Comparison of ENCODE assay signal across 18 mouse cellular contexts in the genomic region with DNA sequence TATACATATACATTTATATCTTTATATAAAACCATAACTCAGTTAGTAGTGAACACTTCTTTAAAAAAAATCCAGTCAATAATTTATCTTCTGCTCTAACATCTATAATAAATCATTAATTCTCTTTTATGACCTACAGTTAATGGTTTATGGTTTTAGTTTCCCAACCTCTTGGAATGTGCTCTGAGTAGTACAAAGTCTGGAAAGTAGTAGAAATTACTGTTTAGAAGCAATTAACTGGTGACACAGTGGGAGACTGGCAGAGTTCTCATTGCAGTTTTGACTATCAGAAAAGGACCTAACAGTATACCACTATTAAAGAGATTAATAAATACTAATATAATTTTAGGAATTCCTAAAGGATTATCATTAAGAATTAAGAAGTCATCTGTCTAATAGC.
DNase-seq lines count a peak whose midpoint lies in the region; ATAC-seq lines count a peak whose summit lies in the region.
"Had no signal": no experiment of that assay in that cellular context is flagged by ENCODE, and none has a peak within 500 bp of the region (broad histone marks: within the 10 kb centered on the region; RNA-seq: fewer than 3 reads in every experiment).

No protein-coding gene starts in this region.

- no peak overlapping the region for H3K9ac ChIP-seq in intestine, embryonic 16.5 days (ENCODE audit: low read depth, low read length)
- H3K9ac ChIP-seq in kidney, embryonic 16.5 days (replicated peaks; ENCODE audit: low read length) = no peak overlapping the region
- H3K9ac ChIP-seq: forebrain, embryonic 13.5 days; forebrain, postnatal 0 days; heart, embryonic 13.5 days had no signal

- no peaks in the 10 kb centered on the region for H3K27me3 ChIP-seq in intestine, embryonic 16.5 days (replicated peaks; ENCODE audit: control insufficient read depth, insufficient read depth, low read length)
- no peaks in the 10 kb centered on the region for H3K27me3 ChIP-seq in kidney, embryonic 16.5 days (ENCODE audit: insufficient read depth, low read length)
- H3K27me3 ChIP-seq: CH12.LX; forebrain, embryonic 13.5 days; heart, embryonic 13.5 days; Patski had no signal

- no peaks in the 10 kb centered on the region for H3K9me3 ChIP-seq in intestine, embryonic 16.5 days (ENCODE audit: control insufficient read depth, low read length)
- H3K9me3 ChIP-seq in kidney, embryonic 16.5 days (ENCODE audit: low read length) = no peaks in the 10 kb centered on the region
- H3K9me3 ChIP-seq: forebrain, embryonic 13.5 days; heart, embryonic 13.5 days had no signal

- no peaks in the 10 kb centered on the region for H3K36me3 ChIP-seq in intestine, embryonic 16.5 days (ENCODE audit: control insufficient read depth, insufficient read depth, low read length)
- H3K36me3 ChIP-seq in kidney, embryonic 16.5 days (ENCODE audit: insufficient read depth, low read length) = no peaks in the 10 kb centered on the region
- H3K36me3 ChIP-seq: heart, embryonic 13.5 days had no signal

- no peak overlapping the region for H3K27ac ChIP-seq in intestine, embryonic 16.5 days (ENCODE audit: low read length)
- H3K27ac ChIP-seq in kidney, embryonic 16.5 days (ENCODE audit: low read length) = no peak overlapping the region
- H3K27ac ChIP-seq: forebrain, embryonic 13.5 days; heart, embryonic 13.5 days had no signal

- no peak overlapping the region for H3K4me2 ChIP-seq in intestine, embryonic 16.5 days (ENCODE audit: low read depth, low read length)
- no peak overlapping the region for H3K4me2 ChIP-seq in kidney, embryonic 16.5 days (replicated peaks; ENCODE audit: low read depth, low read length)
- H3K4me2 ChIP-seq: forebrain, embryonic 13.5 days; heart, embryonic 13.5 days had no signal

- no peaks in the 10 kb centered on the region for H3K4me1 ChIP-seq in intestine, embryonic 16.5 days (ENCODE audit: control insufficient read depth, insufficient read depth, low read length)
- no peaks in the 10 kb centered on the region for H3K4me1 ChIP-seq in kidney, embryonic 16.5 days (ENCODE audit: insufficient read depth, low read length)
- H3K4me1 ChIP-seq: forebrain, embryonic 13.5 days; heart, embryonic 13.5 days had no signal

- peak; percentile 98 for ATAC-seq in intestine, embryonic 16.5 days
- peak; percentile 54; the same call in 1 of the 2 replicates for ATAC-seq in kidney, embryonic 16.5 days (ENCODE audit: low FRiP score, low TSS enrichment)
- no peak for ATAC-seq in megakaryocyte, adult 5-6 weeks (ENCODE audit: poor library complexity, severe bottlenecking)
- ATAC-seq: activated CD4-positive, CD25-positive, alpha-beta regulatory T cell, adult 4 months; forebrain, embryonic 13.5 days; forebrain, postnatal 0 days; Patski had no signal

- peak; percentile 13 to 61 for DNase-seq in kidney, adult 8-10 months
- DNase-seq in kidney, postnatal 4 days = no peak
- DNase-seq in heart, adult 18-20 months = no peak
- DNase-seq: adrenal gland, postnatal 14 days; cerebellum, adult 11-12 months; cerebellum, adult 9-11 months; cerebellum, postnatal 36 days; forebrain, postnatal 0 days; gastrocnemius, postnatal 14 days; heart, postnatal 36 days had no signal

- H3K4me3 ChIP-seq in intestine, embryonic 16.5 days (ENCODE audit: low read length) = no peak overlapping the region
- H3K4me3 ChIP-seq in kidney, embryonic 16.5 days (ENCODE audit: low read length) = no peak overlapping the region
- H3K4me3 ChIP-seq: forebrain, embryonic 13.5 days; heart, embryonic 13.5 days had no signal

Comparison
In these comparisons a context has a peak if more than half of its experiments do, and no peak if none do; other contexts are left out.
1. DNase-seq: peak in kidney, adult 8-10 months (2 of 2); none in kidney, postnatal 4 days (0 of 2) and heart, adult 18-20 months (0 of 2).